Mouse (Mus musculus) midbrain, embryonic 14.5 days (tissue): ENCODE results near the gene Dhx9. TPM values are rescaled to one million over a fixed set of nuclear protein-coding genes. Genes with fewer than 3 reads are reported as not detected.
"Not testable (repeated sequence)": the region's sequence is repeated elsewhere in the genome, so short reads cannot be mapped to it uniquely, and the experiment has no call there.

ENCODE experiments used
- ATAC-seq: fragments of 200-750 bp; cut with Nextera tagmentation; 2 replicates; pipeline ENCODE4 v1.8.0; 2017; ENCODE audit warnings: moderate number of reproducible peaks, moderate library complexity; ENCODE audit not compliant: low FRiP score, low TSS enrichment
- DNase-seq: peaks from one replicate; pipeline ENCODE4 v3.0.0-alpha.2; 2015
- H3K27ac ChIP-seq: fragments of 300-500 bp; sonication (generic); replicated peaks from 2 replicates; pipeline ENCODE4 v1.5.1; 2014; ENCODE audit warnings: mild to moderate bottlenecking, low read depth, low read length, moderate library complexity
- H3K27me3 ChIP-seq: fragments of 300-500 bp; sonication (generic); 2 replicates; pipeline ENCODE4 v1.6.1; 2014; ENCODE audit warnings: low read length, control low read depth, mixed read lengths; ENCODE audit not compliant: control insufficient read depth, insufficient read depth
- H3K36me3 ChIP-seq: fragments of 300-500 bp; sonication (generic); 2 replicates; pipeline ENCODE4 v1.6.1; 2014; ENCODE audit warnings: low read length, control low read depth; ENCODE audit not compliant: control insufficient read depth, insufficient read depth
- H3K4me1 ChIP-seq: fragments of 300-500 bp; sonication (generic); 2 replicates; pipeline ENCODE4 v1.6.1; 2014; ENCODE audit warnings: mild to moderate bottlenecking, antibody characterized with exemption, low read length, control low read depth; ENCODE audit not compliant: control insufficient read depth, insufficient read depth
- H3K4me2 ChIP-seq: fragments of 300-500 bp; sonication (generic); 2 replicates; pipeline ENCODE4 v1.6.1; 2014; ENCODE audit warnings: mild to moderate bottlenecking, low read length, moderate library complexity
- H3K4me3 ChIP-seq: fragments of 300-500 bp; sonication (generic); replicated peaks from 2 replicates; pipeline ENCODE4 v1.5.1; 2014; ENCODE audit warnings: low read depth, low read length
- H3K9ac ChIP-seq: fragments of 300-500 bp; sonication (generic); replicated peaks from 2 replicates; pipeline ENCODE4 v1.6.1; 2014; ENCODE audit warnings: mild to moderate bottlenecking, low read length, moderate library complexity
- H3K9me3 ChIP-seq: fragments of 300-500 bp; sonication (generic); 2 replicates; pipeline ENCODE4 v1.6.1; 2016; ENCODE audit warnings: low read length, control low read depth, mixed read lengths; ENCODE audit not compliant: control insufficient read depth
- WGBS: fragments of 180-500 bp; shearing (Covaris S2); extraction: QIAGEN DNeasy Blood & Tissue Kit; methylation state at CpG from one replicate; pipeline ENCODE4 v1.1.7; 2014; 5-methylcytosine and 5-hydroxymethylcytosine counted together
- polyA plus RNA-seq: library from polyadenylated mRNA; unstranded; fragments of >200 nt; fragmentation: Nextera tagmentation; extraction: Ambion mirVana; gene quantifications from 2 replicates; pipeline ENCODE4 v1.2.1, GENCODE M21; 2014

Gene Dhx9
- polyA plus RNA-seq, 1 experiment from 2014 or later, result 36.8 TPM

GRCm38 (mm10) chr1:153509569-153509968 is 22.1 kb upstream of the Dhx9 start:
- H3K27me3 ChIP-seq, H3K4me1 ChIP-seq, H3K9ac ChIP-seq, ATAC-seq, DNase-seq, H3K4me3 ChIP-seq, H3K36me3 ChIP-seq, H3K9me3 ChIP-seq, H3K4me2 ChIP-seq, H3K27ac ChIP-seq: not testable (repeated sequence)
- 64% methylated on average over 8 of the region's 8 CpGs for WGBS

- H3K4me3 ChIP-seq, result no peak overlapping the region
- H3K9ac ChIP-seq, result no peak overlapping the region
- H3K4me1 ChIP-seq, result no peaks in the 10 kb centered on the region
- no peaks in the 10 kb centered on the region for H3K36me3 ChIP-seq
- no peak overlapping the region for H3K4me2 ChIP-seq
- no peaks in the 10 kb centered on the region for H3K9me3 ChIP-seq
- DNase-seq (no peak), ATAC-seq (no peak)
- H3K27me3 ChIP-seq, result no peaks in the 10 kb centered on the region
- WGBS, result 87% methylated on average over 6 of the region's 6 CpGs
- H3K27ac ChIP-seq, result no peak overlapping the region
Observed at GRCm38 (mm10) chr1:153509012-153509411, 21.6 kb upstream of the Dhx9 start.

GRCm38 (mm10) chr1:153506266-153506665 is 18.8 kb upstream of the Dhx9 start:
- no peaks in the 10 kb centered on the region for H3K27me3 ChIP-seq
- H3K4me3 ChIP-seq, result no peak overlapping the region
- H3K4me2 ChIP-seq, result no peak overlapping the region
- peak; percentile 64 for DNase-seq
- 50% methylated on average over 5 of the region's 6 CpGs for WGBS
- no peak overlapping the region for H3K9ac ChIP-seq
- H3K9me3 ChIP-seq, result no peaks in the 10 kb centered on the region
- no peaks in the 10 kb centered on the region for H3K36me3 ChIP-seq
- no peak for ATAC-seq
- H3K4me1 ChIP-seq, result no peaks in the 10 kb centered on the region
- no peak overlapping the region for H3K27ac ChIP-seq

- no peak overlapping the region for H3K9ac ChIP-seq
- DNase-seq (no peak), ATAC-seq (no peak)
- H3K9me3 ChIP-seq, result no peaks in the 10 kb centered on the region
- H3K27me3 ChIP-seq, result no peaks in the 10 kb centered on the region
- H3K4me2 ChIP-seq, result no peak overlapping the region
- H3K27ac ChIP-seq, result no peak overlapping the region
- H3K4me1 ChIP-seq, result no peaks in the 10 kb centered on the region
- 61% methylated on average over 5 of the region's 5 CpGs for WGBS
- no peak overlapping the region for H3K4me3 ChIP-seq
- no peaks in the 10 kb centered on the region for H3K36me3 ChIP-seq
Observed at GRCm38 (mm10) chr1:153501644-153502321, 14.3 kb upstream of the Dhx9 start.

GRCm38 (mm10) chr1:153500030-153500429 is 12.6 kb upstream of the Dhx9 start:
- DNase-seq (no peak), ATAC-seq (no peak)
- WGBS, result 93% methylated on average over 9 of the region's 9 CpGs
- Histone ChIP-seq H3K4me2 (no peak overlapping the region), H3K36me3 (no peaks in the 10 kb centered on the region), H3K27me3 (no peaks in the 10 kb centered on the region), H3K4me3 (no peak overlapping the region), H3K27ac (no peak overlapping the region), H3K9me3 (no peaks in the 10 kb centered on the region), H3K9ac (no peak overlapping the region), H3K4me1 (no peaks in the 10 kb centered on the region)

- Histone ChIP-seq H3K9ac (no peak overlapping the region), H3K9me3 (no peaks in the 10 kb centered on the region), H3K4me3 (no peak overlapping the region), H3K4me2 (no peak overlapping the region), H3K27ac (no peak overlapping the region), H3K27me3 (no peaks in the 10 kb centered on the region), H3K4me1 (no peaks in the 10 kb centered on the region), H3K36me3 (no peaks in the 10 kb centered on the region)
- ATAC-seq, result no peak
- 78% methylated on average over 3 of the region's 3 CpGs for WGBS
- no peak for DNase-seq
Observed at GRCm38 (mm10) chr1:153496030-153496429, 8.6 kb upstream of the Dhx9 start.

- DNase-seq (no peak), ATAC-seq (no peak)
- Histone ChIP-seq H3K27me3 (no peaks in the 10 kb centered on the region), H3K4me3 (no peak overlapping the region), H3K9ac (no peak overlapping the region), H3K4me1 (no peaks in the 10 kb centered on the region), H3K27ac (no peak overlapping the region), H3K36me3 (no peaks in the 10 kb centered on the region), H3K4me2 (no peak overlapping the region), H3K9me3 (no peaks in the 10 kb centered on the region)
- 25% methylated on average over 6 of the region's 6 CpGs for WGBS
Observed at GRCm38 (mm10) chr1:153493931-153494330, 6.5 kb upstream of the Dhx9 start.

- Histone ChIP-seq H3K9ac (no peak overlapping the region), H3K4me3 (no peak overlapping the region), H3K27ac (no peak overlapping the region), H3K27me3 (no peaks in the 10 kb centered on the region), H3K4me2 (no peak overlapping the region), H3K9me3 (no peaks in the 10 kb centered on the region), H3K36me3 (no peaks in the 10 kb centered on the region), H3K4me1 (no peaks in the 10 kb centered on the region)
- 18% methylated on average over 4 of the region's 4 CpGs for WGBS
- DNase-seq (no peak), ATAC-seq (no peak)
Observed at GRCm38 (mm10) chr1:153493338-153493737, 5.9 kb upstream of the Dhx9 start.

- H3K4me3 ChIP-seq, result no peak overlapping the region
- ATAC-seq, result no peak
Observed at GRCm38 (mm10) chr1:153491822-153492221, 4.4 kb upstream of the Dhx9 start.

More at GRCm38 (mm10) chr1:153491822-153492221, 4.4 kb upstream of the Dhx9 start:
- WGBS, result 95% methylated on average over 1 of the region's 1 CpGs
- Histone ChIP-seq H3K36me3 (no peaks in the 10 kb centered on the region), H3K4me2 (no peak overlapping the region), H3K4me1 (no peaks in the 10 kb centered on the region), H3K27me3 (no peaks in the 10 kb centered on the region), H3K27ac (no peak overlapping the region), H3K9ac (no peak overlapping the region), H3K9me3 (no peaks in the 10 kb centered on the region)
- DNase-seq, result no peak
